Mouse (Mus musculus) gastrocnemius, adult 8-10 months (tissue): ENCODE measurements around the gene Mme. TPM values are rescaled to one million over a fixed set of nuclear protein-coding genes. Genes with fewer than 3 reads are reported as not detected.

ENCODE experiments used
- DNase-seq, 2 experiments: peaks; one replicate each; pipeline ENCODE4 v3.0.0; 2022; ENCODE audit warnings: low spot score in 2 of 2
- total RNA-seq, 4 experiments: library from RNA; stranded (reverse); gene quantifications; 2 replicates each; pipeline ENCODE4 v1.2.4; 2022

Gene Mme
- total RNA-seq, result 1 to 10 TPM; 4.0 to 5.9 (median 4.2) TPM

GRCm38 (mm10) chr3:63241099-63241587, at the start of gene Mme:
TSS of gene Mme (plus strand) at chr3:63241537.
- DNase-seq, result no peak

GRCm38 (mm10) chr3:63196565-63196964, 44.8 kb upstream of the Mme start:
- DNase-seq, result no peak

- no peak for DNase-seq
Measured at GRCm38 (mm10) chr3:63198026-63198425, 43.3 kb upstream of the Mme start.

- DNase-seq, result no peak
Measured at GRCm38 (mm10) chr3:63221867-63222591, 19.3 kb upstream of the Mme start.

GRCm38 (mm10) chr3:63223676-63224075, 17.7 kb upstream of the Mme start:
- DNase-seq, result no peak

- no peak for DNase-seq
Measured at GRCm38 (mm10) chr3:63235957-63236356, 5.4 kb upstream of the Mme start.

GRCm38 (mm10) chr3:63243721-63244120, 2.4 kb downstream of the Mme start:
- DNase-seq, result no peak

- DNase-seq, result no peak
Measured at GRCm38 (mm10) chr3:63272091-63272490, 30.8 kb downstream of the Mme start.

- no peak for DNase-seq
Measured at GRCm38 (mm10) chr3:63294316-63294715, 53.0 kb downstream of the Mme start.

GRCm38 (mm10) chr3:63294791-63295190, 53.5 kb downstream of the Mme start:
- no peak for DNase-seq

GRCm38 (mm10) chr3:63295237-63295636, 53.9 kb downstream of the Mme start:
- peak; percentile 9 to 16 for DNase-seq

- DNase-seq, result peak in 1 of 2 experiments; percentile 45
Measured at GRCm38 (mm10) chr3:63295657-63296231, 54.4 kb downstream of the Mme start.

GRCm38 (mm10) chr3:63296411-63296810, 55.1 kb downstream of the Mme start:
- DNase-seq, result peak in 1 of 2 experiments; percentile 3

GRCm38 (mm10) chr3:63297787-63298186, 56.5 kb downstream of the Mme start:
- DNase-seq, result peak; percentile 21 to 27

- peak in 1 of 2 experiments; percentile 3 for DNase-seq
Measured at GRCm38 (mm10) chr3:63315211-63315760, 73.9 kb downstream of the Mme start.

- no peak for DNase-seq
Measured at GRCm38 (mm10) chr3:63317496-63317895, 76.2 kb downstream of the Mme start.

GRCm38 (mm10) chr3:63325615-63326014, 84.3 kb downstream of the Mme start:
- DNase-seq, result no peak

GRCm38 (mm10) chr3:63340110-63340509, 98.8 kb downstream of the Mme start:
- DNase-seq, result no peak

- DNase-seq, result no peak
Measured at GRCm38 (mm10) chr3:63340546-63340945, 99.2 kb downstream of the Mme start.

- DNase-seq, result no peak
Measured at GRCm38 (mm10) chr3:63341481-63341880, 100.1 kb downstream of the Mme start.

GRCm38 (mm10) chr3:63344998-63345397, 103.7 kb downstream of the Mme start:
- DNase-seq, result no peak

GRCm38 (mm10) chr3:63348893-63349426, 107.6 kb downstream of the Mme start:
- DNase-seq, result no peak
